Mouse (Mus musculus) liver, embryonic 14.5 days (tissue): ENCODE measurements around the gene Arhgap21. TPM values are rescaled to one million over a fixed set of nuclear protein-coding genes. Genes with fewer than 3 reads are reported as not detected.

Source experiments
- ATAC-seq: fragments of 200-750 bp; cut with Nextera tagmentation; 2 replicates; pipeline ENCODE4 v1.8.0; 2017; ENCODE audit warnings: moderate number of reproducible peaks, mild to moderate bottlenecking, moderate library complexity; ENCODE audit not compliant: insufficient read depth
- DNase-seq, 3 experiments: peaks; one replicate each; pipeline ENCODE4 v3.0.0-alpha.2; 2012 to 2013; ENCODE audit warnings: low read depth in 3 of 3, low spot score in 3 of 3
- H3K27ac ChIP-seq: fragments of 300-500 bp; sonication (generic); 2 replicates; pipeline ENCODE4 v1.5.1; 2014; ENCODE audit warnings: moderate library complexity, mild to moderate bottlenecking, control low read depth, inconsistent platforms
- H3K27me3 ChIP-seq: fragments of 300-500 bp; sonication (generic); 2 replicates; pipeline ENCODE4 v1.6.1; 2014; ENCODE audit warnings: mild to moderate bottlenecking, low read length, moderate library complexity; ENCODE audit not compliant: control insufficient read depth, insufficient read depth
- H3K36me3 ChIP-seq: fragments of 300-500 bp; sonication (generic); replicated peaks from 2 replicates; pipeline ENCODE4 v1.6.1; 2014; ENCODE audit warnings: low read depth; ENCODE audit not compliant: control insufficient read depth, insufficient read depth
- H3K4me1 ChIP-seq, 2 experiments: fragments of 200-500 bp in 1 of 2; fragments of 300-500 bp in 1 of 2; sonication (generic) in 1 of 2; replicated peaks; 2 replicates each; pipeline ENCODE4 v1.6.1; 2012 to 2014; ENCODE audit warnings: antibody characterized with exemption in 1 of 2, inconsistent platforms in 1 of 2, low read length in 1 of 2; ENCODE audit not compliant: control insufficient read depth in 2 of 2, insufficient read depth in 2 of 2
- H3K4me2 ChIP-seq: fragments of 300-500 bp; sonication (generic); 2 replicates; pipeline ENCODE4 v1.6.1; 2014; ENCODE audit warnings: low read depth, mild to moderate bottlenecking, control low read depth, moderate library complexity
- H3K4me3 ChIP-seq, 2 experiments: fragments of 200-500 bp in 1 of 2; fragments of 300-500 bp in 1 of 2; sonication (generic) in 1 of 2; 2 replicates each; pipeline ENCODE4 v1.5.1; 2012 to 2014; ENCODE audit warnings: low read depth in 2 of 2, low read length in 2 of 2, mild to moderate bottlenecking in 2 of 2, control low read depth in 1 of 2, inconsistent platforms in 1 of 2, moderate library complexity in 1 of 2; ENCODE audit not compliant: insufficient read depth in 1 of 2
- H3K9ac ChIP-seq: fragments of 300-500 bp; sonication (generic); replicated peaks from 2 replicates; pipeline ENCODE4 v1.6.1; 2014; ENCODE audit warnings: mild to moderate bottlenecking, control low read depth, moderate library complexity
- H3K9me3 ChIP-seq: fragments of 300-500 bp; sonication (generic); 2 replicates; pipeline ENCODE4 v1.6.1; 2016; ENCODE audit warnings: low read length, mixed read lengths; ENCODE audit not compliant: control insufficient read depth
- CTCF ChIP-seq: IDR thresholded peaks from 2 replicates; pipeline ENCODE4 v1.5.1; 2016; ENCODE audit warnings: antibody characterized with exemption, low read depth, control low read depth
- EP300 ChIP-seq: IDR thresholded peaks from 2 replicates; pipeline ENCODE4 v1.6.1; 2016; ENCODE audit warnings: antibody characterized with exemption, low read depth
- WGBS: fragments of 180-500 bp; shearing (Covaris S2); extraction: QIAGEN DNeasy Blood & Tissue Kit; methylation state at CpG from one replicate; pipeline ENCODE4 v1.1.7; 2014; ENCODE audit not compliant: insufficient replicate concordance; 5-methylcytosine and 5-hydroxymethylcytosine counted together
- polyA plus RNA-seq, 2 experiments: library from polyadenylated mRNA; depleted of rRNA in 1 of 2; stranded (reverse) in 1 of 2; unstranded in 1 of 2; fragments of >200 nt; fragmentation: Nextera tagmentation in 1 of 2; extraction: Ambion mirVana in 1 of 2; gene quantifications; 2 replicates each; pipeline versions ENCODE4 v1.2.1 to v1.2.3; 2012 to 2014

Arhgap21 gene
- polyA plus RNA-seq, 2 experiments = 8.4 to 10.9 TPM

- TF ChIP-seq EP300 = no peak
- no peak for TF ChIP-seq CTCF
- 29% methylated on average over 18 of the region's 18 CpGs for WGBS
- Histone ChIP-seq H3K27me3 (no peaks in the 10 kb centered on the region), H3K9ac (peak overlapping the region; percentile 100), H3K4me2 (peak overlapping the region; percentile 88), H3K27ac (peak overlapping the region; percentile 97; the same call in 1 of the 2 replicates), H3K4me1 (peaks cover 36 to 38% of the 10 kb centered on the region in 2 experiments), H3K9me3 (no peaks in the 10 kb centered on the region), H3K4me3 (peak overlapping the region; percentile 85 to 94), H3K36me3 (peaks cover 5% of the 10 kb centered on the region; the same call in 1 of the 2 replicates)
- DNase-seq (no peak), ATAC-seq (no peak)
Observed at GRCm38 (mm10) chr2:20966176-20967100, 2.2 kb downstream of the Arhgap21 start.

DNA sequence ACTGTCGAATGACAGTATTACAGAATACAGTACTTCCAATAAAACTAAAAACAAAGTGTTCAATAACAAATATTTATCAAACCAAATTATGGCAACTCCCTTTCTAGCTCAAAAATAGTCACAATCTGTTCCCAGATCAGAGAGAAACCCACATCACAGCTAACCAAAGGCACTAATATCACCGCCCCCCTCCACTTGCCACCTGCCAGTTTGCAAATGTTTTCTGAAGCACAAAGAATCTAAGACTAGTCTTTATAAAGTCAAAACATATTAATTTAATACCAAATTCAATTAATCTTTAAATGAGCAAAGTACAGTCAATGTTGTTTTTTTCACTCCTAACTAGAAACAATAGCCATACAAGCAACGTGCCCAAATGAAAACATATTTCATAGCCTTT, 3.3 kb downstream of the Arhgap21 start:
- no peak for ATAC-seq
- TF ChIP-seq EP300 (no peak), CTCF (no peak)
- DNase-seq = no peak
- 51% methylated on average over 3 of the region's 3 CpGs for WGBS
- peak overlapping the region; percentile 88 for H3K4me2 ChIP-seq
- H3K4me1 ChIP-seq = peaks cover 38 to 46% of the 10 kb centered on the region in 2 experiments
- H3K9me3 ChIP-seq = no peaks in the 10 kb centered on the region
- H3K4me3 ChIP-seq = peak overlapping the region in 1 of 2 experiments; percentile 85; a peak in 3 of 4 replicates
- H3K9ac ChIP-seq = peak overlapping the region; percentile 100
- H3K27ac ChIP-seq = no peak overlapping the region
- peaks cover 5% of the 10 kb centered on the region; the same call in 1 of the 2 replicates for H3K36me3 ChIP-seq
- no peaks in the 10 kb centered on the region for H3K27me3 ChIP-seq

DNA sequence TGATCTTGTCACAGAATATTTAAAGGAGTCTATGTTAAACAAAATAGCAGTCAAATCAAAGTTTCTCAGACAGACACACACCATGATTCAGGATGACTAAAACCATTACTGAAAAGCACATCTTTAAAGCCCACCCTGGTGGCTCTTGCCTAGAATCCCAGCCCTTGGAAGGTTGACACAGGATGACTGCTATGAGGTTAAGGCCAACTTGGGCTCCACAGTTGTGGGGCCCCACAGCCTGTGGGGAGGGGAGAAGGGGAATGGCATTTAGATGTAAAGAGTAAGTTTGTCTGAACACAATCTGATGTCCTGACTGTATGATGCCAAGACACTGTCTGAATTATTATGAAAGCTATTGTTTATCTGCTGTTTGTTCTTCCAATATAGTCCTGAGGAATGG, 4.2 kb downstream of the Arhgap21 start:
- Histone ChIP-seq H3K9me3 (no peaks in the 10 kb centered on the region), H3K36me3 (peaks cover 5% of the 10 kb centered on the region; the same call in 1 of the 2 replicates), H3K27ac (no peak overlapping the region), H3K9ac (no peak overlapping the region), H3K27me3 (no peaks in the 10 kb centered on the region), H3K4me2 (peak overlapping the region; percentile 31; the same call in 1 of the 2 replicates), H3K4me3 (no peak overlapping the region), H3K4me1 (peaks cover 39 to 42% of the 10 kb centered on the region in 2 experiments)
- TF ChIP-seq CTCF = no peak
- TF ChIP-seq EP300 = no peak
- DNase-seq (no peak), ATAC-seq (no peak)

DNA sequence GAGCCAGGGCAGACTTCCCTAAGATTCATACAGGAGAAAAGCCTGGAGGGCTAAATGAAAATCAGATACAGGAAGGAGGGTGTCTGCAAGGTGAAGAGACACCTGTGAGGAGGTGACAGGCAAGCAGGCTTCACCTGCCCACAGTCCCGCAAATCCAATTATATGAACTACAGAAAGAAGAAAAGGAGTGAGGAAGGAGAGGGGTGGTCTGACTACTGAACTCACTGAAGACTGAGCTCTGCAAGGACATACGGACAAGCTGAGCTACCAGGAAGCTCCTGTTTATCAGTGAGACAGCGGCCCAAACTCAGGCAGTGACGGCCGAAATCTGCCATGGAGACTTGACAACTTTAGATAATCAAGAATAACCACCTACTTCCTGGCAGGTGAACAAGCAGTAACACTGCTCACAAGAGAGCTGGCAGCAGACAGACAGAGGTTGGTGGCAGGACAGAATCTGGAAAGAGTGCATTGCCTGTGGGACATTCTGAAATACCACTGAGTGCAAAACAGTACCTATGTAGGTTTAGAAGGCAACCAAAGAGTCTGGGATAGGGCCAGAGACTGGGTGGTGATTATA, 5.4 kb downstream of the Arhgap21 start:
- H3K9ac ChIP-seq = 0 out of 2 replicates have a peak overlapping the region, but pooled peaks have one; percentile 9

DNA sequence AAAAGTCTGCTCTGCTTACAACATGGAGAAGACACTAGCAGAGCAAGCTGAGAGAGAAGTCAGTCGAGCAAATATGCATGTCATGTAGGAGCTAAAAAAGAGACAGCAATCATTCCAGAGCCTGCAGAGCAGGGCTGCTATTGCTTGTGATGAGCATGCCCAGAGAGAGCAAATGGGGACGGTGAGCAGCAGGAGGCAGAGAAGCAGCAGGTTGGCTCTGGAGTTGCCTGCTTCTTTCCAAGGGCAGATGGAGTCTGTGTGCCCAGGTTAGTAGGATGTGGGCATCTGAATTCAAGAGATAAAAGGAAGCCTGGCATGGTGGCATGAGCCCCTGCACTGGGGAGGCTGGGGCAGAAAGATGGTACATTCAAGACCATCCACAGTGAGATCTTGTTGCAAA, 6.4 kb downstream of the Arhgap21 start:
- WGBS = 37% methylated on average over 2 of the region's 2 CpGs
- Histone ChIP-seq H3K4me1 (peaks cover 47 to 51% of the 10 kb centered on the region in 2 experiments), H3K27ac (no peak overlapping the region)

More for the DNA sequence above, 5.4 kb downstream of the Arhgap21 start:
- 18% methylated on average over 5 of the region's 5 CpGs for WGBS
- DNase-seq (no peak), ATAC-seq (no peak)
- no peaks in the 10 kb centered on the region for H3K9me3 ChIP-seq
- no peak for TF ChIP-seq CTCF
- TF ChIP-seq EP300 = no peak
- peaks cover 5% of the 10 kb centered on the region; the same call in 1 of the 2 replicates for H3K36me3 ChIP-seq
- peak overlapping the region; percentile 25 for H3K4me2 ChIP-seq
- no peak overlapping the region; the same call in 1 of the 2 replicates for H3K27ac ChIP-seq
- H3K4me3 ChIP-seq = no peak overlapping the region; a peak in 1 of 4 replicates
- peaks cover 45 to 51% of the 10 kb centered on the region in 2 experiments for H3K4me1 ChIP-seq
- no peaks in the 10 kb centered on the region for H3K27me3 ChIP-seq

More for the DNA sequence above, 6.4 kb downstream of the Arhgap21 start:
- TF ChIP-seq CTCF (no peak), EP300 (no peak)
- ATAC-seq (no peak), DNase-seq (no peak)
- no peaks in the 10 kb centered on the region for H3K9me3 ChIP-seq
- H3K36me3 ChIP-seq = peaks cover 5% of the 10 kb centered on the region; the same call in 1 of the 2 replicates
- H3K9ac ChIP-seq = no peak overlapping the region
- peak overlapping the region; percentile 28; the same call in 1 of the 2 replicates for H3K4me2 ChIP-seq
- H3K27me3 ChIP-seq = no peaks in the 10 kb centered on the region
- H3K4me3 ChIP-seq = no peak overlapping the region
